Comparison of ENCODE assay signal across 22 mouse cellular contexts in the genomic region with DNA sequence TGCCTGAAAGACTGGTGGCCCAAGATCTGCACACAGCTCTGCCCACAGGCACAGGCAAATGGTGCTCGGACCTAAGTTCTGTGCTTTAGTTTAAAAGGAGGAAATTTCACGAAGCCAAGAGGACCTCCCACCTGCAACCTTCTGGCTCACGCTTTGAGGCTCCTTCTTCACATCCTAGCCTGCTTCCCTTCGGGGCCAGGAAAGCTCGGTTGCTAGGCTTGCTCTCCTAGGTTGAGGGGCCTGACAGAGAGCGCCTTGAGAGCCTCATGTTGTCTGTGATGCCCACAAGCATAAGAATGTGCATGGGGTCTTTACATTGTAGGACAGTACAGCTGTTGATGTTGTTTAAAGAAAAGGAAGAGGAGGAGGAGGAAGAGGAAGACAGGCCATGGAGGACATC.
DNase-seq lines count a peak whose midpoint lies in the region; ATAC-seq lines count a peak whose summit lies in the region.
"Had no signal": no experiment of that assay in that cellular context is flagged by ENCODE, and none has a peak within 500 bp of the region (broad histone marks: within the 10 kb centered on the region; RNA-seq: fewer than 3 reads in every experiment).

No protein-coding gene starts in this region.

- H3K4me2 ChIP-seq in limb, embryonic 12.5 days, result no peak overlapping the region
- H3K4me2 ChIP-seq in midbrain, embryonic 11.5 days, result no peak overlapping the region
- H3K4me2 ChIP-seq in midbrain, embryonic 13.5 days (replicated peaks), result no peak overlapping the region
- no peak overlapping the region for H3K4me2 ChIP-seq in limb, embryonic 13.5 days (replicated peaks)

- no peaks in the 10 kb centered on the region for H3K27me3 ChIP-seq in limb, embryonic 12.5 days
- no peaks in the 10 kb centered on the region for H3K27me3 ChIP-seq in limb, embryonic 10.5 days (ENCODE audit: low read depth, poor library complexity, severe bottlenecking)
- no peaks in the 10 kb centered on the region for H3K27me3 ChIP-seq in midbrain, embryonic 11.5 days (ENCODE audit: control insufficient read depth, insufficient read depth, low read length)
- no peaks in the 10 kb centered on the region for H3K27me3 ChIP-seq in midbrain, embryonic 13.5 days
- 0 out of 2 replicates have a peak, but pooled peaks cover 4% of the 10 kb centered on the region for H3K27me3 ChIP-seq in limb, embryonic 13.5 days
- H3K27me3 ChIP-seq: CH12.LX, Patski had no signal

- peak; percentile 63 for DNase-seq in heart, adult 11 months
- DNase-seq in heart, postnatal 25 days (ENCODE audit: low spot score), result no peak
- no peak for DNase-seq in limb, embryonic 10.5 days (ENCODE audit: low spot score)
- DNase-seq in midbrain, embryonic 11.5 days (ENCODE audit: low spot score, missing footprints), result peak; percentile 56
- no peak for DNase-seq in right cerebral cortex, postnatal 4 days
- DNase-seq: adrenal gland, adult 2 months; adrenal gland, adult 8-10 months; adrenal gland, postnatal 10 days; adrenal gland, postnatal 14 days; adrenal gland, postnatal 25 days; adrenal gland, postnatal 36 days; B cell, adult 2 months; cerebellum, adult 11 months; cerebellum, adult 11-12 months had no signal

- no peak overlapping the region for H3K9ac ChIP-seq in limb, embryonic 12.5 days (replicated peaks)
- H3K9ac ChIP-seq in midbrain, embryonic 11.5 days (ENCODE audit: low read length), result no peak overlapping the region
- no peak overlapping the region for H3K9ac ChIP-seq in midbrain, embryonic 13.5 days (replicated peaks)
- H3K9ac ChIP-seq in limb, embryonic 13.5 days, result no peak overlapping the region

- no peak for ATAC-seq in limb, embryonic 12.5 days (ENCODE audit: insufficient number of reproducible peaks, insufficient read depth, low FRiP score, low TSS enrichment, low read depth)
- ATAC-seq in midbrain, embryonic 11.5 days (ENCODE audit: low FRiP score), result no peak
- no peak for ATAC-seq in midbrain, embryonic 13.5 days
- ATAC-seq in limb, embryonic 13.5 days (ENCODE audit: low FRiP score, low read depth), result no peak
- ATAC-seq: activated CD4-positive, CD25-positive, alpha-beta regulatory T cell, adult 4 months; CD4-positive, CD25-positive, alpha-beta regulatory T cell, adult 4 months; Patski had no signal

- H3K36me3 ChIP-seq in limb, embryonic 12.5 days, result no peaks in the 10 kb centered on the region
- H3K36me3 ChIP-seq in limb, embryonic 10.5 days, result no peaks in the 10 kb centered on the region
- no peaks in the 10 kb centered on the region for H3K36me3 ChIP-seq in midbrain, embryonic 11.5 days (ENCODE audit: control insufficient read depth, insufficient read depth, low read length)
- no peaks in the 10 kb centered on the region for H3K36me3 ChIP-seq in midbrain, embryonic 13.5 days
- no peaks in the 10 kb centered on the region for H3K36me3 ChIP-seq in limb, embryonic 13.5 days
- H3K36me3 ChIP-seq: G1E had no signal

- WGBS in limb, embryonic 12.5 days, result 78% methylated on average over 6 of the region's 6 CpGs
- 81% methylated on average over 6 of the region's 6 CpGs for WGBS in limb, embryonic 10.5 days
- 87% methylated on average over 6 of the region's 6 CpGs for WGBS in midbrain, embryonic 11.5 days
- 84% methylated on average over 6 of the region's 6 CpGs for WGBS in midbrain, embryonic 13.5 days
- WGBS in limb, embryonic 13.5 days, result 74% methylated on average over 6 of the region's 6 CpGs

- 0 out of 2 replicates have a peak overlapping the region, but pooled peaks have one; percentile 19 for H3K27ac ChIP-seq in limb, embryonic 12.5 days
- H3K27ac ChIP-seq in limb, embryonic 10.5 days, result no peak overlapping the region
- H3K27ac ChIP-seq in midbrain, embryonic 11.5 days (ENCODE audit: low read depth, low read length), result no peak overlapping the region
- no peak overlapping the region for H3K27ac ChIP-seq in midbrain, embryonic 13.5 days
- peak overlapping the region; percentile 52 for H3K27ac ChIP-seq in limb, embryonic 13.5 days

- peaks cover 5% of the 10 kb centered on the region; the same call in 1 of the 2 replicates for H3K4me1 ChIP-seq in limb, embryonic 12.5 days (replicated peaks)
- peaks cover 4% of the 10 kb centered on the region; the same call in 1 of the 2 replicates for H3K4me1 ChIP-seq in limb, embryonic 10.5 days
- H3K4me1 ChIP-seq in midbrain, embryonic 11.5 days (ENCODE audit: control insufficient read depth, insufficient read depth, low read length), result no peaks in the 10 kb centered on the region
- H3K4me1 ChIP-seq in midbrain, embryonic 13.5 days (replicated peaks), result peaks cover 12% of the 10 kb centered on the region
- peaks cover 16% of the 10 kb centered on the region for H3K4me1 ChIP-seq in limb, embryonic 13.5 days

- intact Hi-C loops in heart, postnatal 25 days (cut with DNase I), result no loop called here

- H3K9me3 ChIP-seq in limb, embryonic 12.5 days, result no peaks in the 10 kb centered on the region
- no peaks in the 10 kb centered on the region for H3K9me3 ChIP-seq in limb, embryonic 10.5 days (replicated peaks)
- no peaks in the 10 kb centered on the region for H3K9me3 ChIP-seq in midbrain, embryonic 11.5 days (ENCODE audit: control insufficient read depth, low read length)
- H3K9me3 ChIP-seq in midbrain, embryonic 13.5 days, result no peaks in the 10 kb centered on the region
- no peaks in the 10 kb centered on the region for H3K9me3 ChIP-seq in limb, embryonic 13.5 days
- H3K9me3 ChIP-seq: G1E had no signal

- H3K4me3 ChIP-seq in limb, embryonic 12.5 days (replicated peaks), result no peak overlapping the region
- no peak overlapping the region for H3K4me3 ChIP-seq in limb, embryonic 10.5 days
- no peak overlapping the region for H3K4me3 ChIP-seq in midbrain, embryonic 11.5 days (ENCODE audit: low read depth, low read length)
- no peak overlapping the region for H3K4me3 ChIP-seq in midbrain, embryonic 13.5 days (replicated peaks)
- no peak overlapping the region for H3K4me3 ChIP-seq in limb, embryonic 13.5 days

Comparison
In these comparisons a context has a peak if more than half of its experiments do, and no peak if none do; other contexts are left out.
1. DNase-seq: peak in heart, adult 11 months (single experiment) and midbrain, embryonic 11.5 days (single experiment); none in heart, postnatal 25 days (single experiment), limb, embryonic 10.5 days (single experiment) and right cerebral cortex, postnatal 4 days (single experiment).
2. H3K27ac ChIP-seq: peak in limb, embryonic 12.5 days (single experiment) and limb, embryonic 13.5 days (single experiment); none in limb, embryonic 10.5 days (single experiment), midbrain, embryonic 11.5 days (single experiment) and midbrain, embryonic 13.5 days (single experiment).